Mouse (Mus musculus) G1E (cell line): ENCODE measurements at regions not wholly inside any gene's neighbourhood (a gene's known extent, or its start where the extent isn't known, plus 50 kb on each side); places are given as distances from the start of the nearest gene placed in this dataset.

ENCODE experiments used
- CTCF ChIP-seq: IDR thresholded peaks from 2 replicates; pipeline ENCODE4 v1.5.1; 2012; ENCODE audit warnings: low read depth, low read length, inconsistent platforms, mixed read lengths
- GATA1 ChIP-seq: IDR thresholded peaks from 2 replicates; pipeline ENCODE4 v1.6.1; 2012; ENCODE audit warnings: borderline replicate concordance, low read length, inconsistent platforms, mixed read lengths
- GATA2 ChIP-seq: IDR thresholded peaks from 2 replicates; pipeline ENCODE4 v1.6.1; 2012; ENCODE audit warnings: low read depth, low read length, inconsistent platforms, borderline replicate concordance
- POLR2AphosphoS5 ChIP-seq: IDR thresholded peaks from 2 replicates; pipeline ENCODE4 v1.6.1; 2012; ENCODE audit warnings: low read depth, low read length, inconsistent platforms; ENCODE audit not compliant: insufficient replicate concordance
- TAL1 ChIP-seq: conservative IDR thresholded peaks from 2 replicates; pipeline ENCODE4 v1.6.1; 2012; ENCODE audit warnings: low read depth, low read length, inconsistent platforms, mixed read lengths

DNA sequence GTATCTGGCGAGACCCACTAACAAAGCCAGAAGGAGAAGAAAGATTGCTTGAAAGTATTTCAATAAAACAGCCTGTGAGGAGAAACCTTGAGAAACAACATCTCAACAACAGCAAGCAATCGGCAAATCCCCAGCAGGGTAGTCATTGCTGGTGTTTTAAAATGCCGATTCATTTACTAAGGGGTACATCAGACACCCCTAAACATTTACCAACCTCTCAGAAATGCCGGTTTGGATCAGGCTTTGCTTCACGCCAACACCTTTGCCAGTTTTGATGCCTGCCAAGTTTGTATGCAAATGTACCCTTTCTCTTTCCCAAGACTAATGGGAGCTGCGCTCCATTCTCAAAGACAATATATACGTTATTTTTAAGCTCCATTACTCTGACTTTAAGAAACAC, 383.1 kb downstream of the Prdm2 start:
- TF ChIP-seq CTCF: no peak
- TF ChIP-seq GATA1: no peak
- no peak for TF ChIP-seq POLR2AphosphoS5
- TF ChIP-seq GATA2: no peak
- TF ChIP-seq TAL1: no peak
